Mouse (Mus musculus): ENCODE measurements at regions not wholly inside any gene's neighbourhood (a gene's known extent, or its start where the extent isn't known, plus 50 kb on each side); places are given as distances from the start of the nearest gene placed in this dataset.
A peak's percentile ranks its signal among the peaks of the same experiment; 100 is the strongest.

GRCm38 (mm10) chr6:20833401-20833800 is 381.9 kb upstream of the Kcnd2 start:
- DNase-seq (ENCODE audit: low spot score): no peak

- DNase-seq (ENCODE audit: low spot score): peak; percentile 9
These were observed 375.2 kb upstream of the Kcnd2 start for GRCm38 (mm10) chr6:20840149-20840548.
